Mouse (Mus musculus): Measurements from ENCODE around the gene Plcd4. TPM values are rescaled to one million over a fixed set of nuclear protein-coding genes. Genes with fewer than 3 reads are reported as not detected.
"Not testable (repeated sequence)": the region's sequence is repeated elsewhere in the genome, so short reads cannot be mapped to it uniquely, and the experiment has no call there.

Plcd4 gene
- polyA plus RNA-seq, 2 experiments: 0.43 to 0.99 TPM

DNA sequence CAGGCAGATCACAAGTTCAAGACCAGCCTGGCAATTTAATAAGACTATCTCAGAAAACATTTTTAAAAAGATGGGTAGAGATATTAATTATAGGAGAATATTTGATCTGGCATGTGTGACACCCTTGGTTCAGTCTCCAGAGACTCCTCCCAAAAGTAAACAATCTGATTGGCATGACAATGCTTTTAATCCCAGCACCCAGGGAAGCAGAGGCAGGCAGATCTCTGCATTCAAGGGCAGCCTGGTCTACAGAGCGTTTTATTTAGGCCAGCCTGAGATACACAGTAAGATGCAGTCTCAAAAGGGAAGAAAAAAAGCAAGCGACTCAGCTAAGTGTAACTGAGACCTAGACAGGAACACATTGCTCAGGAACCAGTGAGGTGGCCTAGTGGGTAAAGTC is 34.9 kb upstream of the Plcd4 start:
- no peak overlapping the region for H3K27ac ChIP-seq (replicated peaks; ENCODE audit: low read depth, low read length)
- no peaks in the 10 kb centered on the region for H3K27me3 ChIP-seq (ENCODE audit: control insufficient read depth, insufficient read depth, low read length)
- H3K4me2 ChIP-seq (replicated peaks; ENCODE audit: low read depth, low read length, severe bottlenecking): peak overlapping the region; percentile 54
- peaks cover 7% of the 10 kb centered on the region; the same call in 1 of the 2 replicates for H3K36me3 ChIP-seq (ENCODE audit: control insufficient read depth, insufficient read depth, low read length)
- H3K9me3 ChIP-seq (ENCODE audit: control insufficient read depth, low read length): no peaks in the 10 kb centered on the region
- WGBS: 93% methylated on average over 2 of the region's 2 CpGs
- peaks cover 18% of the 10 kb centered on the region for H3K4me1 ChIP-seq (ENCODE audit: control insufficient read depth, insufficient read depth, low read length)
- peak overlapping the region; percentile 95; the same call in 1 of the 2 replicates for H3K4me3 ChIP-seq (replicated peaks; ENCODE audit: low read length)
- no peak for TF ChIP-seq POLR2A (IDR thresholded peaks at IDR 0.05; ENCODE audit: borderline replicate concordance, extremely low read depth, insufficient read depth, insufficient read length)
- ATAC-seq (ENCODE audit: low FRiP score, low read depth) (no peak), DNase-seq (ENCODE audit: low spot score) (no peak)
- peak overlapping the region; percentile 91; the same call in 1 of the 2 replicates for H3K9ac ChIP-seq (ENCODE audit: low read depth, low read length, severe bottlenecking)

DNA sequence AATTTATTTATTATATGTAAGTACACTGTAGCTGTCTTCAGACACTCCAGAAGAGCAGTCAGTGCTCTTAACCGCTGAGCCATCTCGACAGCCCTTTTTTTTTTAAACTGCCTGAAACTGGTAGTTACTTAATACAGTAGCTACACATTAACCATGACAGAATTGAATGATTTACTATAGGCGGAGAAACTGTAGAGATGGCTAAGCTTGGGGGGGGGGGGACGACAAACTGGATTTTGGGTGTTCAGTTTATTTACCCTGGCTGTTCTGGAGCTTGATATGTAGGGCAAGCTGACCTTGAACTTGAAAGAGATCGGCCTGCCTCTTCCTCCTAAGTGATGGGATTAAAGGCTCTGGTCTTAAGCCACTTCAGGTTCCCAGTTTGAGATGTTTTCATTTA is 31.4 kb upstream of the Plcd4 start:
- no peak for DNase-seq (ENCODE audit: low spot score)
- Histone ChIP-seq H3K4me1 (ENCODE audit: control insufficient read depth, insufficient read depth, low read length) (peaks cover 11% of the 10 kb centered on the region), H3K4me2 (replicated peaks; ENCODE audit: low read depth, low read length, severe bottlenecking) (no peak overlapping the region), H3K9ac (ENCODE audit: low read depth, low read length, severe bottlenecking) (no peak overlapping the region), H3K4me3 (replicated peaks; ENCODE audit: low read length) (no peak overlapping the region), H3K9me3 (ENCODE audit: control insufficient read depth, low read length) (no peaks in the 10 kb centered on the region), H3K36me3 (ENCODE audit: control insufficient read depth, insufficient read depth, low read length) (peaks cover 21% of the 10 kb centered on the region), H3K27me3 (ENCODE audit: control insufficient read depth, insufficient read depth, low read length) (no peaks in the 10 kb centered on the region), H3K27ac (replicated peaks; ENCODE audit: low read depth, low read length) (no peak overlapping the region)
- TF ChIP-seq POLR2A (IDR thresholded peaks at IDR 0.05; ENCODE audit: borderline replicate concordance, extremely low read depth, insufficient read depth, insufficient read length): no peak
- no peak for ATAC-seq (ENCODE audit: low FRiP score, low read depth)
- WGBS: 94% methylated on average over 5 of the region's 5 CpGs

DNA sequence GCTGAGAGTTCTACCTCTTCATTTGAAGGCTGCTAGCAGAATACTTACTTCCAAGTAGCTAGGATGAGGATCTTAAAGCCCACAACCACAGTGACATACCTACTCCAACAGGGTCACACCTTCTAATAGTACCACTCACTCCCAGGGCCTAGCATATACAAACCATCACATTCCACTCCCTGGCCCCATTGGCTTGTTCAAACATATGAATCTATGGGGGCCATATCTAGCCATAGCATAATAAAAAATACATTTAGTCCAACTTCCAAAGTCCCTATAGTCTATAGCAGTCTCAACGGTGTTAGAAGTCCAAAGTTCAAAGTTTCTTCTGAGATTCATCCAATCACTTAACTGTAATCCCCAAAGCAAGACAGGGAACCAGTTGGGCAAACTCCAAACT is 29.7 kb upstream of the Plcd4 start:
- not testable (repeated sequence) for H3K27ac ChIP-seq (replicated peaks; ENCODE audit: low read depth, low read length); ATAC-seq (ENCODE audit: low FRiP score, low read depth); H3K4me3 ChIP-seq (replicated peaks; ENCODE audit: low read length); DNase-seq (ENCODE audit: low spot score); H3K9me3 ChIP-seq (ENCODE audit: control insufficient read depth, low read length); H3K4me2 ChIP-seq (replicated peaks; ENCODE audit: low read depth, low read length, severe bottlenecking); H3K9ac ChIP-seq (ENCODE audit: low read depth, low read length, severe bottlenecking); H3K4me1 ChIP-seq (ENCODE audit: control insufficient read depth, insufficient read depth, low read length); H3K27me3 ChIP-seq (ENCODE audit: control insufficient read depth, insufficient read depth, low read length)
- H3K36me3 ChIP-seq (ENCODE audit: control insufficient read depth, insufficient read depth, low read length): peaks cover 29% of the 10 kb centered on the region
- WGBS: 97% methylated on average over 1 of the region's 1 CpGs

GRCm38 (mm10) chr1:74519875-74520274 is 22.8 kb upstream of the Plcd4 start:
- no peak for DNase-seq (ENCODE audit: low spot score)
- no peaks in the 10 kb centered on the region for H3K27me3 ChIP-seq (ENCODE audit: control insufficient read depth, insufficient read depth, low read length)
- H3K36me3 ChIP-seq (ENCODE audit: control insufficient read depth, insufficient read depth, low read length): peaks cover 70% of the 10 kb centered on the region
- no peaks in the 10 kb centered on the region for H3K4me1 ChIP-seq (ENCODE audit: control insufficient read depth, insufficient read depth, low read length)
- no peak for TF ChIP-seq POLR2A (IDR thresholded peaks at IDR 0.05; ENCODE audit: borderline replicate concordance, extremely low read depth, insufficient read depth, insufficient read length)
- no peak overlapping the region for H3K4me3 ChIP-seq (replicated peaks; ENCODE audit: low read length)
- no peak for ATAC-seq (ENCODE audit: low FRiP score, low read depth)
- no peak overlapping the region for H3K4me2 ChIP-seq (replicated peaks; ENCODE audit: low read depth, low read length, severe bottlenecking)
- H3K27ac ChIP-seq (replicated peaks; ENCODE audit: low read depth, low read length): no peak overlapping the region
- no peak overlapping the region for H3K9ac ChIP-seq (ENCODE audit: low read depth, low read length, severe bottlenecking)
- H3K9me3 ChIP-seq (ENCODE audit: control insufficient read depth, low read length): no peaks in the 10 kb centered on the region

DNA sequence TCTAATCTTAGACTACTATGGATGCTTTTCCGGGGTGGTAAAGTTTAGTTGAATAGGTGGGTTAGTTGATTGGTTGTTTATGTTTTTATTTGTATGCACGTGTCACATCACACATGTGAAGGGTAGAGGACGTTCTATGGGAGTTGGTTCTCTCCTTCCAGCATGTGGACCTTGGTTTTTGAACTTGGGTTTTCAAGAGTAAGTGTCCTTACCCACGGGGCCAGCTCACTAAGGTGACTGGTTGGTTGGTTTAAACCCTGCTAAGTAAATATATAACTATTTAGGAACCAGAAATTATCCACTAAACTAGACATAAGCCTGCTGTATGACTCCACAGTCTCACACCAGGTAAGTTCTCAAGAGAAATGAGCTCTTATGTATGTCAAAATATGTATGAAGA is 17.9 kb upstream of the Plcd4 start:
- H3K4me3 ChIP-seq (replicated peaks; ENCODE audit: low read length): no peak overlapping the region
- H3K9ac ChIP-seq (ENCODE audit: low read depth, low read length, severe bottlenecking): no peak overlapping the region
- H3K27ac ChIP-seq (replicated peaks; ENCODE audit: low read depth, low read length): no peak overlapping the region
- no peaks in the 10 kb centered on the region for H3K9me3 ChIP-seq (ENCODE audit: control insufficient read depth, low read length)
- peaks cover 93% of the 10 kb centered on the region for H3K36me3 ChIP-seq (ENCODE audit: control insufficient read depth, insufficient read depth, low read length)
- no peaks in the 10 kb centered on the region for H3K4me1 ChIP-seq (ENCODE audit: control insufficient read depth, insufficient read depth, low read length)
- no peak overlapping the region for H3K4me2 ChIP-seq (replicated peaks; ENCODE audit: low read depth, low read length, severe bottlenecking)
- no peak for DNase-seq (ENCODE audit: low spot score)
- WGBS: 89% methylated on average over 4 of the region's 4 CpGs
- no peak for TF ChIP-seq POLR2A (IDR thresholded peaks at IDR 0.05; ENCODE audit: borderline replicate concordance, extremely low read depth, insufficient read depth, insufficient read length)
- no peaks in the 10 kb centered on the region for H3K27me3 ChIP-seq (ENCODE audit: control insufficient read depth, insufficient read depth, low read length)
- no peak for ATAC-seq (ENCODE audit: low FRiP score, low read depth)

GRCm38 (mm10) chr1:74528589-74528988 is 14.1 kb upstream of the Plcd4 start:
- H3K4me2 ChIP-seq (replicated peaks; ENCODE audit: low read depth, low read length, severe bottlenecking): no peak overlapping the region
- H3K9ac ChIP-seq (ENCODE audit: low read depth, low read length, severe bottlenecking): no peak overlapping the region
- DNase-seq (ENCODE audit: low spot score) (no peak), ATAC-seq (ENCODE audit: low FRiP score, low read depth) (no peak)
- H3K4me3 ChIP-seq (replicated peaks; ENCODE audit: low read length): no peak overlapping the region
- H3K27me3 ChIP-seq (ENCODE audit: control insufficient read depth, insufficient read depth, low read length): no peaks in the 10 kb centered on the region
- no peaks in the 10 kb centered on the region for H3K9me3 ChIP-seq (ENCODE audit: control insufficient read depth, low read length)
- TF ChIP-seq POLR2A (IDR thresholded peaks at IDR 0.05; ENCODE audit: borderline replicate concordance, extremely low read depth, insufficient read depth, insufficient read length): no peak
- H3K27ac ChIP-seq (replicated peaks; ENCODE audit: low read depth, low read length): no peak overlapping the region
- H3K36me3 ChIP-seq (ENCODE audit: control insufficient read depth, insufficient read depth, low read length): peaks cover 94% of the 10 kb centered on the region
- H3K4me1 ChIP-seq (ENCODE audit: control insufficient read depth, insufficient read depth, low read length): no peaks in the 10 kb centered on the region
- WGBS: 93% methylated on average over 7 of the region's 7 CpGs
